In the genomic region with DNA sequence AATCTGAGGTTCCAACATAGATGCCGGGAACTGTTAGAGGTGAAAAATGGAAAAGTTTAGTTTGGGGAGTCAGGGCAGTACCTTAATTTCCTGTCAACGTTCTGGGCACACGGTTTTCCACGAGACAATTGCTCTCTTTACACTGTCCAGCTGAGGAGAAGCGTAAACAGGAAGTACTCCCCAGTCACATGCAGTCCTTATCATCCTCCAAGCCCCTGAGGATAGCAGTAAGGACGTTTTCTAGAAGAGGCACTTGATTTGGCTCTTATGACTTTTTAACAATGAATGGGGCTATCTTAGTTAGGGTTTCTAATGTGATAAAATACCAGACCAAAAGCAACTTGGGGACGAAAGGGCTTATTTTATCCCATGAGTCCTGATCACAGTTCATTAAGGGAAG, we compare ENCODE assay signal across 35 mouse cellular contexts. TPM values are rescaled to one million over a fixed set of nuclear protein-coding genes. Genes with fewer than 3 reads are reported as not detected.
DNase-seq lines count a peak whose midpoint lies in the region; ATAC-seq and TF ChIP-seq lines count a peak whose summit lies in the region.
"Had no signal": no experiment of that assay in that cellular context is flagged by ENCODE, and none has a peak within 500 bp of the region (broad histone marks: within the 10 kb centered on the region; RNA-seq: fewer than 3 reads in every experiment).

No protein-coding gene starts in this region.

- H3K4me2 ChIP-seq in kidney, embryonic 15.5 days = no peak overlapping the region
- H3K4me2 ChIP-seq in hindbrain, embryonic 13.5 days = no peak overlapping the region
- H3K4me2 ChIP-seq: embryonic facial prominence, embryonic 15.5 days; forebrain, embryonic 13.5 days; heart, embryonic 13.5 days; intestine, embryonic 15.5 days; limb, embryonic 12.5 days; lung, embryonic 15.5 days; midbrain, embryonic 13.5 days; neural tube, embryonic 15.5 days; stomach, embryonic 15.5 days had no signal

- no peak overlapping the region for H3K9ac ChIP-seq in kidney, embryonic 15.5 days
- H3K9ac ChIP-seq in MEL (ENCODE audit: control insufficient read depth, low read depth, low read length, poor library complexity, severe bottlenecking) = no peak overlapping the region
- H3K9ac ChIP-seq in hindbrain, embryonic 13.5 days = no peak overlapping the region
- H3K9ac ChIP-seq: embryonic facial prominence, embryonic 15.5 days; forebrain, embryonic 13.5 days; heart, embryonic 13.5 days; intestine, embryonic 15.5 days; limb, embryonic 12.5 days; liver, embryonic 14.5 days; lung, embryonic 15.5 days; midbrain, embryonic 13.5 days; neural tube, embryonic 15.5 days; stomach, embryonic 15.5 days had no signal

- TF ChIP-seq POLR2A in kidney, adult 2 months (IDR thresholded peaks at IDR 0.05; ENCODE audit: low read depth, low read length) = no peak
- no peak for TF ChIP-seq POLR2A in MEL (IDR thresholded peaks at IDR 0.05; ENCODE audit: control insufficient read depth in 1 of 2, insufficient read depth in 1 of 2, low read depth in 1 of 2, low read length in 2 of 2, poor library complexity in 1 of 2)
- no peak for TF ChIP-seq POLR2A in embryonic fibroblast, embryonic 13.5 days (IDR thresholded peaks at IDR 0.05; ENCODE audit: low read depth, low read length)

- H3K79me2 ChIP-seq in MEL (ENCODE audit: control insufficient read depth, insufficient read depth, low read length, poor library complexity) = no peaks in the 10 kb centered on the region

- no peak for ATAC-seq in kidney, embryonic 15.5 days (replicated peaks; ENCODE audit: low FRiP score)
- no peak for ATAC-seq in hindbrain, embryonic 13.5 days (ENCODE audit: low FRiP score)
- ATAC-seq: forebrain, embryonic 13.5 days; hindbrain, postnatal 0 days; intestine, embryonic 15.5 days; midbrain, embryonic 13.5 days; Patski had no signal

- H3K36me3 ChIP-seq in heart, embryonic 10.5 days = peaks cover 30% of the 10 kb centered on the region
- H3K36me3 ChIP-seq in kidney, adult 2 months (ENCODE audit: control insufficient read depth, insufficient read depth, low read length) = peaks cover 6% of the 10 kb centered on the region; the same call in 1 of the 2 replicates
- peaks cover 49% of the 10 kb centered on the region for H3K36me3 ChIP-seq in kidney, embryonic 15.5 days
- peaks cover 2 to 3% of the 10 kb centered on the region in 2 experiments; a peak in 3 of 4 replicates for H3K36me3 ChIP-seq in MEL (ENCODE audit: control insufficient read depth in 1 of 2, insufficient read depth in 2 of 2, low read length in 2 of 2)
- H3K36me3 ChIP-seq in hindbrain, embryonic 13.5 days = peaks cover 16% of the 10 kb centered on the region

- DNase-seq in heart, adult 11 months = peak; percentile 92
- no peak for DNase-seq in heart, embryonic 10.5 days (ENCODE audit: low spot score)
- peak; percentile 7 for DNase-seq in kidney, adult 2 months
- DNase-seq in MEL (ENCODE audit: low read depth, low spot score) = peak; percentile 24
- DNase-seq in cerebellum, postnatal 25 days = no peak
- DNase-seq: adrenal gland, postnatal 14 days; cerebellum, adult 18-20 months; cerebellum, postnatal 10 days; gastrocnemius, postnatal 25 days; kidney, adult 8-10 months; kidney, postnatal 10 days; layer of hippocampus, adult 9-11 months; retina, postnatal 1 day; right cerebral cortex, postnatal 14 days; thymus, postnatal 14 days had no signal

- H3K4me1 ChIP-seq in heart, embryonic 10.5 days = no peaks in the 10 kb centered on the region
- no peaks in the 10 kb centered on the region for H3K4me1 ChIP-seq in kidney, adult 2 months (ENCODE audit: control insufficient read depth, insufficient read depth, low read length)
- no peaks in the 10 kb centered on the region for H3K4me1 ChIP-seq in kidney, embryonic 15.5 days
- no peaks in the 10 kb centered on the region; a peak in 1 of 4 replicates for H3K4me1 ChIP-seq in MEL (ENCODE audit: control insufficient read depth in 1 of 2, insufficient read depth in 2 of 2, low read length in 2 of 2)
- H3K4me1 ChIP-seq in embryonic fibroblast, embryonic 13.5 days (ENCODE audit: control insufficient read depth, insufficient read depth, low read length) = peaks cover 14% of the 10 kb centered on the region
- H3K4me1 ChIP-seq in hindbrain, embryonic 13.5 days (replicated peaks) = no peaks in the 10 kb centered on the region
- H3K4me1 ChIP-seq: embryonic facial prominence, embryonic 10.5 days; embryonic facial prominence, embryonic 15.5 days; forebrain, embryonic 13.5 days; intestine, embryonic 15.5 days; limb, embryonic 12.5 days; lung, embryonic 15.5 days; midbrain, embryonic 13.5 days; neural tube, embryonic 15.5 days; stomach, embryonic 15.5 days had no signal

- H3K9me3 ChIP-seq in heart, embryonic 10.5 days = no peaks in the 10 kb centered on the region
- H3K9me3 ChIP-seq in kidney, embryonic 15.5 days (replicated peaks) = no peaks in the 10 kb centered on the region
- H3K9me3 ChIP-seq in MEL (replicated peaks; ENCODE audit: insufficient read depth, low read length) = no peaks in the 10 kb centered on the region
- no peaks in the 10 kb centered on the region for H3K9me3 ChIP-seq in hindbrain, embryonic 13.5 days
- H3K9me3 ChIP-seq: embryonic facial prominence, embryonic 10.5 days; embryonic facial prominence, embryonic 15.5 days; forebrain, embryonic 13.5 days; G1E; heart, embryonic 13.5 days; intestine, embryonic 15.5 days; limb, embryonic 12.5 days; lung, embryonic 15.5 days; midbrain, embryonic 13.5 days; neural tube, embryonic 15.5 days; stomach, embryonic 15.5 days had no signal

- peak in 1 of 2 experiments; percentile 7; a peak in 1 of 4 replicates for TF ChIP-seq EP300 in MEL (IDR thresholded peaks at IDR 0.05; ENCODE audit: low read depth in 1 of 2, low read length in 2 of 2)

- no peaks in the 10 kb centered on the region for H3K27me3 ChIP-seq in heart, embryonic 10.5 days (ENCODE audit: insufficient read depth, poor library complexity, severe bottlenecking)
- no peaks in the 10 kb centered on the region for H3K27me3 ChIP-seq in kidney, adult 2 months (replicated peaks; ENCODE audit: control insufficient read depth, insufficient read depth, low read length)
- H3K27me3 ChIP-seq in kidney, embryonic 15.5 days = no peaks in the 10 kb centered on the region
- H3K27me3 ChIP-seq in MEL (ENCODE audit: control insufficient read depth in 1 of 2, insufficient read depth in 2 of 2, low read length in 2 of 2) = no peaks in the 10 kb centered on the region
- no peaks in the 10 kb centered on the region for H3K27me3 ChIP-seq in hindbrain, embryonic 13.5 days
- H3K27me3 ChIP-seq: embryonic facial prominence, embryonic 15.5 days; forebrain, embryonic 13.5 days; heart, embryonic 13.5 days; intestine, embryonic 15.5 days; limb, embryonic 12.5 days; lung, embryonic 15.5 days; midbrain, embryonic 13.5 days; neural tube, embryonic 15.5 days; Patski; stomach, embryonic 15.5 days had no signal

- 47% methylated on average over 7 of the region's 7 CpGs for WGBS in heart, embryonic 10.5 days
- 69% methylated on average over 7 of the region's 7 CpGs for WGBS in kidney, adult 2 months
- WGBS in kidney, embryonic 15.5 days = 69% methylated on average over 7 of the region's 7 CpGs
- WGBS in hindbrain, embryonic 13.5 days = 79% methylated on average over 7 of the region's 7 CpGs

- TF ChIP-seq CTCF in kidney, adult 2 months (conservative IDR thresholded peaks at IDR 0.05; ENCODE audit: insufficient read depth, insufficient read length, low read depth, low read length) = no peak
- TF ChIP-seq CTCF in MEL (IDR thresholded peaks at IDR 0.05 in 2 of 3, conservative IDR thresholded peaks at IDR 0.05 in 1 of 3; ENCODE audit: control insufficient read depth in 1 of 3, insufficient read depth in 1 of 3, low read depth in 2 of 3, low read length in 3 of 3, poor library complexity in 1 of 3, severe bottlenecking in 1 of 3) = no peak
- TF ChIP-seq CTCF in embryonic fibroblast, embryonic 13.5 days (IDR thresholded peaks at IDR 0.05; ENCODE audit: borderline replicate concordance, insufficient read depth, low read length) = no peak

- H3K27ac ChIP-seq in heart, embryonic 10.5 days = no peak overlapping the region
- H3K27ac ChIP-seq in kidney, adult 2 months (ENCODE audit: insufficient read depth, low read depth, low read length) = no peak overlapping the region
- H3K27ac ChIP-seq in kidney, embryonic 15.5 days = no peak overlapping the region
- no peak overlapping the region for H3K27ac ChIP-seq in MEL (ENCODE audit: control insufficient read depth, low read depth, low read length)
- H3K27ac ChIP-seq in embryonic fibroblast, embryonic 13.5 days (ENCODE audit: insufficient read depth, low read length) = peak overlapping the region; percentile 99; the same call in 1 of the 2 replicates
- H3K27ac ChIP-seq in hindbrain, embryonic 13.5 days = no peak overlapping the region
- H3K27ac ChIP-seq: embryonic facial prominence, embryonic 10.5 days; embryonic facial prominence, embryonic 15.5 days; forebrain, embryonic 13.5 days; heart, embryonic 13.5 days; hindbrain, postnatal 0 days; intestine, embryonic 15.5 days; limb, embryonic 12.5 days; liver, embryonic 14.5 days; lung, embryonic 15.5 days; midbrain, embryonic 13.5 days; neural tube, embryonic 15.5 days; stomach, embryonic 15.5 days had no signal

- no peak overlapping the region for H3K4me3 ChIP-seq in heart, embryonic 10.5 days
- H3K4me3 ChIP-seq in kidney, adult 2 months (ENCODE audit: insufficient read depth, low read depth, low read length) = no peak overlapping the region
- H3K4me3 ChIP-seq in kidney, embryonic 15.5 days (replicated peaks) = no peak overlapping the region
- no peak overlapping the region for H3K4me3 ChIP-seq in MEL (ENCODE audit: control insufficient read depth in 1 of 2, insufficient read depth in 1 of 2, low read depth in 2 of 2, low read length in 2 of 2)
- H3K4me3 ChIP-seq in embryonic fibroblast, embryonic 13.5 days (ENCODE audit: insufficient read depth, low read length) = no peak overlapping the region
- no peak overlapping the region for H3K4me3 ChIP-seq in hindbrain, embryonic 13.5 days
- H3K4me3 ChIP-seq: embryonic facial prominence, embryonic 10.5 days; embryonic facial prominence, embryonic 15.5 days; forebrain, embryonic 13.5 days; heart, embryonic 13.5 days; intestine, embryonic 15.5 days; limb, embryonic 12.5 days; lung, embryonic 15.5 days; midbrain, embryonic 13.5 days; neural tube, embryonic 15.5 days; stomach, embryonic 15.5 days had no signal

- no peak for TF ChIP-seq RAD21 in MEL (IDR thresholded peaks at IDR 0.05; ENCODE audit: low read depth, low read length)

RNA-seq across cellular contexts. Expression of a gene that starts 2.3 kb away (rescaled TPM):
- polyA plus RNA-seq in heart, embryonic 10.5 days (2016; fragmentation: Nextera tagmentation; extraction: Ambion mirVana) = 0.09 and 0.26 TPM in 2 replicates
- polyA plus RNA-seq in kidney, adult 2 months (2012; rRNA removed) = 0.56 and 1.4 TPM in 2 replicates
- 0.29 TPM in 1 of 2 replicates, not detected in the other for polyA plus RNA-seq in kidney, embryonic 15.5 days (2015; fragmentation: Nextera tagmentation; extraction: Ambion mirVana)
- not detected in 2 replicates for total RNA-seq in MEL (2012; rRNA removed)
- polyA plus RNA-seq in MEL (2012; ENCODE audit: insufficient read depth in 1 of 2, insufficient read length in 2 of 2, low read depth in 1 of 2, low replicate concordance in 2 of 2, missing spikeins in 1 of 2) = under 1 TPM in 1 of 2 experiments, not detected in 1; 0.04 TPM
- 0.91 and 4.1 TPM in 2 replicates for polyA plus RNA-seq in embryonic fibroblast, embryonic 13.5 days (2011; ENCODE audit: insufficient read length, low read depth, missing spikeins)
- 0.12 TPM in 1 of 2 replicates, not detected in the other for polyA plus RNA-seq in hindbrain, embryonic 13.5 days (2015; fragmentation: Nextera tagmentation; extraction: Ambion mirVana)
- total RNA-seq: adrenal gland, postnatal 14 days; gastrocnemius, postnatal 25 days; heart, postnatal 10 days; hindbrain, postnatal 0 days; left cerebral cortex, adult 18-20 months; left cerebral cortex, postnatal 14 days had no signal
- polyA plus RNA-seq: G1E; hindbrain, postnatal 0 days; neural tube, embryonic 15.5 days had no signal

RNA-seq across cellular contexts. Expression of a gene that starts 43.1 kb away (rescaled TPM):
- polyA plus RNA-seq in heart, embryonic 10.5 days (2016; fragmentation: Nextera tagmentation; extraction: Ambion mirVana) = 20.5 and 31.8 TPM in 2 replicates
- polyA plus RNA-seq in kidney, adult 2 months (2012; rRNA removed) = 7.1 and 9.9 TPM in 2 replicates
- polyA plus RNA-seq in kidney, embryonic 15.5 days (2015; fragmentation: Nextera tagmentation; extraction: Ambion mirVana) = 12.4 and 15.1 TPM in 2 replicates
- total RNA-seq in MEL (2012; rRNA removed) = 1.2 and 1.6 TPM in 2 replicates
- 1 to 10 TPM in 1 of 2 experiments, not detected in 1; 2.7 TPM for polyA plus RNA-seq in MEL (2012; ENCODE audit: insufficient read depth in 1 of 2, insufficient read length in 2 of 2, low read depth in 1 of 2, low replicate concordance in 2 of 2, missing spikeins in 1 of 2)
- polyA plus RNA-seq in embryonic fibroblast, embryonic 13.5 days (2011; ENCODE audit: insufficient read length, low read depth, missing spikeins) = 25.2 and 29.2 TPM in 2 replicates
- 11.7 and 12.0 TPM in 2 replicates for polyA plus RNA-seq in hindbrain, embryonic 13.5 days (2015; fragmentation: Nextera tagmentation; extraction: Ambion mirVana)

RNA-seq across cellular contexts. Expression of a gene that starts 53.2 kb away (rescaled TPM):
- 0.06 TPM in 1 of 2 replicates, not detected in the other for polyA plus RNA-seq in heart, embryonic 10.5 days (2016; fragmentation: Nextera tagmentation; extraction: Ambion mirVana)
- 0.45 and 0.72 TPM in 2 replicates for polyA plus RNA-seq in kidney, adult 2 months (2012; rRNA removed)
- polyA plus RNA-seq in kidney, embryonic 15.5 days (2015; fragmentation: Nextera tagmentation; extraction: Ambion mirVana) = not detected in 2 replicates
- total RNA-seq in MEL (2012; rRNA removed) = not detected in 2 replicates
- polyA plus RNA-seq in MEL (2012; ENCODE audit: insufficient read depth in 1 of 2, insufficient read length in 2 of 2, low read depth in 1 of 2, low replicate concordance in 2 of 2, missing spikeins in 1 of 2) = under 1 TPM in 1 of 2 experiments, not detected in 1; 0.01 TPM
- not detected in 2 replicates for polyA plus RNA-seq in embryonic fibroblast, embryonic 13.5 days (2011; ENCODE audit: insufficient read length, low read depth, missing spikeins)
- polyA plus RNA-seq in hindbrain, embryonic 13.5 days (2015; fragmentation: Nextera tagmentation; extraction: Ambion mirVana) = 0.08 and 0.17 TPM in 2 replicates
- total RNA-seq: gastrocnemius, postnatal 25 days; heart, postnatal 10 days; hindbrain, postnatal 0 days; left cerebral cortex, adult 18-20 months; left cerebral cortex, postnatal 14 days had no signal
- polyA plus RNA-seq: embryonic facial prominence, embryonic 10.5 days; G1E; heart, embryonic 13.5 days; intestine, embryonic 15.5 days; lung, embryonic 15.5 days; stomach, embryonic 15.5 days had no signal

Comparison
In these comparisons a context has a peak if more than half of its experiments do, and no peak if none do; other contexts are left out.
1. DNase-seq: peak in heart, adult 11 months (single experiment), kidney, adult 2 months (single experiment) and MEL (single experiment); none in heart, embryonic 10.5 days (single experiment) and cerebellum, postnatal 25 days (0 of 2).